In the genomic region with DNA sequence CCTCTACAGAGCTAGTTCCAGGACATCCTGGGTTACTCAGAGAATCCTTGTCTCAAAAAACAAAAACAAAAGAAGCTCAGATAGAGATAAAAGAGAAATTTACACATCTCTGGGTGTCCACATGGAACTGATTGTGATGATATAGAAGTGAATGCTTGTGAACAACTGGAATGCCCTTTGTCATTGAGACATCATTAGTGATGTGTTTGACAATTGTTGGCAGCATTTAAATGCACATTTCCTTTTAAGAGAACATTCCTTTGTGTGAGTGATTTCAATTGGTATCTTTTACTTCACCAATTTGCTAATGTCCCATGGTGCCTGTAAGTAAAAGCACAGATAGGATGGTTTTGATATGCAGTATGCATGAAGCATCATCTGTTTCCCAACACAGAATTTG, we compare ENCODE assay signal across 23 mouse cellular contexts. TPM values are rescaled to one million over a fixed set of nuclear protein-coding genes. Genes with fewer than 3 reads are reported as not detected.
A peak's percentile ranks its signal among the peaks of the same experiment; 100 is the strongest.
DNase-seq lines count a peak whose midpoint lies in the region; ATAC-seq and TF ChIP-seq lines count a peak whose summit lies in the region.
"Had no signal": no experiment of that assay in that cellular context is flagged by ENCODE, and none has a peak within 500 bp of the region (broad histone marks: within the 10 kb centered on the region; RNA-seq: fewer than 3 reads in every experiment).

No protein-coding gene starts in this region.

- H3K27ac ChIP-seq in midbrain, embryonic 11.5 days (ENCODE audit: low read depth, low read length), result no peak overlapping the region
- no peak overlapping the region for H3K27ac ChIP-seq in midbrain, embryonic 13.5 days
- H3K27ac ChIP-seq in ES-E14 (ENCODE audit: insufficient read depth, low read depth, low read length, poor library complexity, severe bottlenecking), result no peak overlapping the region
- H3K27ac ChIP-seq in left cerebral cortex, adult 2 months, result no peak overlapping the region
- H3K27ac ChIP-seq in forebrain, embryonic 12.5 days, result no peak overlapping the region
- H3K27ac ChIP-seq: embryonic facial prominence, embryonic 10.5 days; embryonic facial prominence, embryonic 12.5 days had no signal

- no peak for TF ChIP-seq CTCF in left cerebral cortex, adult 2 months (IDR thresholded peaks at IDR 0.05)

- ATAC-seq in midbrain, embryonic 11.5 days (ENCODE audit: low FRiP score), result no peak
- ATAC-seq in midbrain, embryonic 13.5 days, result no peak
- ATAC-seq in forebrain, embryonic 12.5 days (ENCODE audit: low FRiP score), result no peak
- ATAC-seq: activated CD4-positive, CD25-positive, alpha-beta regulatory T cell, adult 4 months; forebrain, embryonic 14.5 days; forebrain, embryonic 16.5 days had no signal

- no peak overlapping the region for H3K4me3 ChIP-seq in midbrain, embryonic 11.5 days (ENCODE audit: low read depth, low read length)
- H3K4me3 ChIP-seq in midbrain, embryonic 13.5 days (replicated peaks), result no peak overlapping the region
- no peak overlapping the region for H3K4me3 ChIP-seq in ES-E14 (ENCODE audit: insufficient read depth in 1 of 2, low read depth in 1 of 2, low read length in 2 of 2, poor library complexity in 1 of 2, severe bottlenecking in 1 of 2)
- no peak overlapping the region for H3K4me3 ChIP-seq in left cerebral cortex, adult 2 months
- H3K4me3 ChIP-seq in forebrain, embryonic 12.5 days (replicated peaks), result no peak overlapping the region
- H3K4me3 ChIP-seq: embryonic facial prominence, embryonic 10.5 days; embryonic facial prominence, embryonic 12.5 days had no signal

- no peaks in the 10 kb centered on the region for H3K36me3 ChIP-seq in midbrain, embryonic 11.5 days (ENCODE audit: control insufficient read depth, insufficient read depth, low read length)
- H3K36me3 ChIP-seq in midbrain, embryonic 13.5 days, result no peaks in the 10 kb centered on the region
- no peaks in the 10 kb centered on the region for H3K36me3 ChIP-seq in ES-E14 (ENCODE audit: control insufficient read depth, insufficient read depth, low read length, poor library complexity, severe bottlenecking)
- H3K36me3 ChIP-seq in forebrain, embryonic 12.5 days (replicated peaks), result no peaks in the 10 kb centered on the region
- H3K36me3 ChIP-seq: embryonic facial prominence, embryonic 10.5 days; embryonic facial prominence, embryonic 12.5 days had no signal

- intact Hi-C loops in left cerebral cortex, adult 2 months (cut with DNase I), result no loop called here

- no peaks in the 10 kb centered on the region for H3K4me1 ChIP-seq in midbrain, embryonic 11.5 days (ENCODE audit: control insufficient read depth, insufficient read depth, low read length)
- peaks cover 3% of the 10 kb centered on the region for H3K4me1 ChIP-seq in midbrain, embryonic 13.5 days (replicated peaks)
- H3K4me1 ChIP-seq in ES-E14 (ENCODE audit: control insufficient read depth in 2 of 2, insufficient read depth in 2 of 2, low read length in 2 of 2, poor library complexity in 1 of 2), result peaks cover 2 to 3% of the 10 kb centered on the region in 2 experiments; a peak in 1 of 4 replicates
- peaks cover 4% of the 10 kb centered on the region; the same call in 1 of the 2 replicates for H3K4me1 ChIP-seq in forebrain, embryonic 12.5 days
- H3K4me1 ChIP-seq: embryonic facial prominence, embryonic 12.5 days had no signal

- in situ Hi-C loops in ES-E14 (cut with MboI; ENCODE audit: low sequenced_read_pairs in 2 of 2, unreplicated experiment in 2 of 2), result loop anchor here in 1 of 2 experiments (25.0 kb wide), 1 partner anchor 443 kb away; no protein-coding TSS in a partner anchor

- no peak overlapping the region for H3K4me2 ChIP-seq in midbrain, embryonic 11.5 days
- H3K4me2 ChIP-seq in midbrain, embryonic 13.5 days (replicated peaks), result no peak overlapping the region
- no peak overlapping the region for H3K4me2 ChIP-seq in forebrain, embryonic 12.5 days
- H3K4me2 ChIP-seq: embryonic facial prominence, embryonic 12.5 days had no signal

- H3K9ac ChIP-seq in midbrain, embryonic 11.5 days (ENCODE audit: low read length), result no peak overlapping the region
- no peak overlapping the region for H3K9ac ChIP-seq in midbrain, embryonic 13.5 days (replicated peaks)
- H3K9ac ChIP-seq in ES-E14 (ENCODE audit: insufficient read depth, low read depth, low read length, poor library complexity, severe bottlenecking), result no peak overlapping the region
- H3K9ac ChIP-seq in forebrain, embryonic 12.5 days, result no peak overlapping the region
- H3K9ac ChIP-seq: embryonic facial prominence, embryonic 12.5 days had no signal

- no peaks in the 10 kb centered on the region for H3K9me3 ChIP-seq in midbrain, embryonic 11.5 days (ENCODE audit: control insufficient read depth, low read length)
- H3K9me3 ChIP-seq in midbrain, embryonic 13.5 days, result no peaks in the 10 kb centered on the region
- no peaks in the 10 kb centered on the region for H3K9me3 ChIP-seq in ES-E14 (ENCODE audit: control insufficient read depth, insufficient read depth, low read depth, low read length)
- no peaks in the 10 kb centered on the region for H3K9me3 ChIP-seq in forebrain, embryonic 12.5 days
- H3K9me3 ChIP-seq: embryonic facial prominence, embryonic 10.5 days; embryonic facial prominence, embryonic 12.5 days had no signal

- peak; percentile 1 for DNase-seq in midbrain, embryonic 11.5 days (ENCODE audit: low spot score, missing footprints)
- DNase-seq in ES-E14 (ENCODE audit: low read depth, low spot score), result peak; percentile 51
- peak; percentile 7 for DNase-seq in WW6 (ENCODE audit: low read depth, low spot score)
- peak; percentile 5 for DNase-seq in induced T-regulatory cell, adult 2 months (ENCODE audit: low read depth)
- DNase-seq in ovary, postnatal 14 days (ENCODE audit: low spot score), result no peak
- DNase-seq in left cerebral cortex, adult 2 months (ENCODE audit: extremely low spot score in 1 of 2, low spot score in 2 of 2), result no peak
- DNase-seq: adrenal gland, adult 8-10 months; adrenal gland, postnatal 14 days; adrenal gland, postnatal 36 days; cerebellum, adult 11-12 months; cerebellum, adult 2 months; cerebellum, adult 9-10 months; cerebellum, postnatal 10 days; cerebellum, postnatal 25 days had no signal

- H3K27me3 ChIP-seq in midbrain, embryonic 11.5 days (ENCODE audit: control insufficient read depth, insufficient read depth, low read length), result peaks cover 10% of the 10 kb centered on the region
- H3K27me3 ChIP-seq in midbrain, embryonic 13.5 days, result peaks cover 23% of the 10 kb centered on the region
- peaks cover 19% of the 10 kb centered on the region for H3K27me3 ChIP-seq in forebrain, embryonic 12.5 days

TF ChIP-seq in ES-E14, 5 proteins besides CTCF, POLR2A, EP300 and RAD21:
- TF ChIP-seq CHD2 (IDR thresholded peaks at IDR 0.05; ENCODE audit: low read depth, low read length) (0 out of 2 replicates have a peak, but pooled peaks have one; percentile 38), MAFK (IDR thresholded peaks at IDR 0.05; ENCODE audit: insufficient read depth, low read depth, low read length) (no peak), HCFC1 (IDR thresholded peaks at IDR 0.05; ENCODE audit: borderline replicate concordance, insufficient read depth, low read length) (no peak)
TF ChIP-seq in ES-E14: peak in this region for 1.

RNA-seq across cellular contexts. Expression of gene Ptger2, which starts 6.3 kb away (rescaled TPM):
- polyA plus RNA-seq in midbrain, embryonic 11.5 days (2014; fragmentation: Nextera tagmentation; extraction: Ambion mirVana), result 0.12 TPM in 1 of 2 replicates, not detected in the other
- polyA plus RNA-seq in midbrain, embryonic 13.5 days (2015; fragmentation: Nextera tagmentation; extraction: Ambion mirVana), result 0.20 and 0.23 TPM in 2 replicates
- total RNA-seq in ES-E14 (2012; rRNA removed), result 0.18 and 0.74 TPM in 2 replicates
- total RNA-seq in left cerebral cortex, adult 2 months (2021), result under 1 TPM; 0.19 to 0.45 TPM
- polyA plus RNA-seq in forebrain, embryonic 12.5 days (2016; fragmentation: Nextera tagmentation; extraction: Ambion mirVana), result 0.13 and 0.17 TPM in 2 replicates
- total RNA-seq: MEL had no signal
- polyA plus RNA-seq: C2C12 had no signal

Comparison
In these comparisons a context has a peak if more than half of its experiments do, and no peak if none do; other contexts are left out.
1. DNase-seq: peak in midbrain, embryonic 11.5 days (single experiment), ES-E14 (single experiment), WW6 (single experiment) and induced T-regulatory cell, adult 2 months (single experiment); none in ovary, postnatal 14 days (single experiment) and left cerebral cortex, adult 2 months (0 of 2).